Mouse (Mus musculus) intestine, embryonic 16.5 days (tissue): ENCODE results near the gene Mtfr1l. TPM values are rescaled to one million over a fixed set of nuclear protein-coding genes. Genes with fewer than 3 reads are reported as not detected.

Experiments
- ATAC-seq: fragments of 200-750 bp; cut with Nextera tagmentation; 2 replicates; pipeline ENCODE4 v1.8.0; 2017; ENCODE audit warnings: moderate TSS enrichment, moderate library complexity
- H3K27ac ChIP-seq: fragments of 300-500 bp; sonication (generic); 2 replicates; pipeline ENCODE4 v1.5.1; 2014; ENCODE audit warnings: mild to moderate bottlenecking, low read length
- H3K27me3 ChIP-seq: fragments of 300-500 bp; sonication (generic); replicated peaks from 2 replicates; pipeline ENCODE4 v1.6.1; 2014; ENCODE audit warnings: low read length, control low read depth, mixed read lengths; ENCODE audit not compliant: control insufficient read depth, insufficient read depth
- H3K36me3 ChIP-seq: fragments of 300-500 bp; sonication (generic); 2 replicates; pipeline ENCODE4 v1.6.1; 2014; ENCODE audit warnings: low read length, control low read depth; ENCODE audit not compliant: control insufficient read depth, insufficient read depth
- H3K4me1 ChIP-seq: fragments of 300-500 bp; sonication (generic); 2 replicates; pipeline ENCODE4 v1.6.1; 2014; ENCODE audit warnings: low read length, control low read depth, mixed read lengths; ENCODE audit not compliant: control insufficient read depth, insufficient read depth
- H3K4me2 ChIP-seq: fragments of 300-500 bp; sonication (generic); 2 replicates; pipeline ENCODE4 v1.6.1; 2014; ENCODE audit warnings: low read depth, low read length, control low read depth
- H3K4me3 ChIP-seq: fragments of 300-500 bp; sonication (generic); 2 replicates; pipeline ENCODE4 v1.5.1; 2014; ENCODE audit warnings: mild to moderate bottlenecking, low read length
- H3K9ac ChIP-seq: fragments of 300-500 bp; sonication (generic); 2 replicates; pipeline ENCODE4 v1.6.1; 2014; ENCODE audit warnings: low read depth, low read length
- H3K9me3 ChIP-seq: fragments of 300-500 bp; sonication (generic); 2 replicates; pipeline ENCODE4 v1.6.1; 2016; ENCODE audit warnings: low read length, control low read depth; ENCODE audit not compliant: control insufficient read depth
- WGBS: fragments of 180-500 bp; shearing (Covaris S2); extraction: QIAGEN DNeasy Blood & Tissue Kit; methylation state at CpG from one replicate; pipeline ENCODE4 v1.1.7; 2014; 5-methylcytosine and 5-hydroxymethylcytosine counted together
- polyA plus RNA-seq: library from polyadenylated mRNA; unstranded; fragments of >200 nt; fragmentation: Nextera tagmentation; extraction: Ambion mirVana; gene quantifications from 2 replicates; pipeline ENCODE4 v1.2.1, GENCODE M21; 2015

The Mtfr1l gene
- polyA plus RNA-seq, 1 experiment from 2014 or later: 97.1 TPM

DNA sequence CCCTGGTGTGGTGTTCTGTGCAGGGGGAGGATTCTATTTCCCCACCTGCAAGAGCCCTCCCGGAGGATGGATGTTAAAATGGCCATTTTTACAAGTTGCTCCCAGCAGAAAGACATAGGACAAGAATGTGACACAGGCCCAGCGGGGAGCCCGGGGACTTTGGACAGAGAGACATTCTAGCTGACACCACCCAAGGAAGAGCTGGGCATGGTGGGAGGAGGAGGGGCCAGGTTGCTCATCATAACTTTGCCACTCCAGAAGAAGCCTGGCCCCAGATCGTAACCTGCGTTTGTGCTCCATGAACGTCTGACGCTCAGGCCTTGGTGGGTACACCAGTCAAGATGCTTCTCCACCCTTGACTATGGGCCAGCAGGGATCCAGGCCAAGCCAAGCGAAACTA is 25.5 kb upstream of the Mtfr1l start:
- H3K9me3 ChIP-seq: no peaks in the 10 kb centered on the region; the same call in 1 of the 2 replicates
- H3K27ac ChIP-seq: no peak overlapping the region
- peaks cover 2% of the 10 kb centered on the region; the same call in 1 of the 2 replicates for H3K36me3 ChIP-seq
- H3K4me1 ChIP-seq: 0 out of 2 replicates have a peak, but pooled peaks cover 6% of the 10 kb centered on the region
- ATAC-seq: peak; percentile 64; the same call in 1 of the 2 replicates
- H3K4me2 ChIP-seq: no peak overlapping the region
- no peak overlapping the region for H3K4me3 ChIP-seq
- no peak overlapping the region for H3K9ac ChIP-seq
- WGBS: 78% methylated on average over 8 of the region's 8 CpGs
- H3K27me3 ChIP-seq: no peaks in the 10 kb centered on the region

GRCm38 (mm10) chr4:134559154-134559553 is 24.0 kb upstream of the Mtfr1l start:
- Histone ChIP-seq H3K9me3 (no peaks in the 10 kb centered on the region), H3K4me1 (0 out of 2 replicates have a peak, but pooled peaks cover 6% of the 10 kb centered on the region)
- 76% methylated on average over 7 of the region's 7 CpGs for WGBS

DNA sequence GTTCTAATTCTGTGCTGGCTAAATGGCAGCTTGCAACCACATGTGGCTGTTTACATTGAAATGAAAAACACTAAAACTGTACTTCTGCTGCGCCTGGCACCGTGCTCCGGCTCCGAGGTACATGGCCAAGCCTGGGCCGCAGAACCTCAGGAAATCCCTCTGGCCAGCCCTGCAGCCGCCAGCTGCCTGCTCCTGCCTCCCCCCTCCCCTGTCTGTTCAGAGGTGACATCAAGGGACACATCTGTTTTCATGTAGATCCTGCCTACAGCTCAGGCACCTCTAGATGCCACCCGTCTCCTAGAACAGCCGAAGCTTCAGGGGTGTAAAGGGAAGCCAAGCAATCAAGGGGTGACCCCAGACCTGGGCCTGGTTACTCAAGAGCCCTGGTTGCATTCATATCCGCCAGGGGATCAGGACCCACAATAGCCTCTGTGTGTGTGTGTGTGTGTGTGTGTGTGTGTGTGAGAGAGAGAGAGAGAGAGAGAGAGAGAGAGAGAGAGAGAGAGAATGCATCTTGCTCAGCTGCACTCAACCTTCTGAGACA is 23.5 kb upstream of the Mtfr1l start:
- no peak overlapping the region for H3K9ac ChIP-seq
- H3K4me2 ChIP-seq: no peak overlapping the region
- no peaks in the 10 kb centered on the region for H3K27me3 ChIP-seq
- ATAC-seq: no peak
- no peaks in the 10 kb centered on the region for H3K36me3 ChIP-seq
- H3K27ac ChIP-seq: no peak overlapping the region
- 0 out of 2 replicates have a peak, but pooled peaks cover 6% of the 10 kb centered on the region for H3K4me1 ChIP-seq
- no peaks in the 10 kb centered on the region for H3K9me3 ChIP-seq
- WGBS: 64% methylated on average over 9 of the region's 9 CpGs
- H3K4me3 ChIP-seq: no peak overlapping the region

More at GRCm38 (mm10) chr4:134559154-134559553, 24.0 kb upstream of the Mtfr1l start:
- Histone ChIP-seq H3K9ac (no peak overlapping the region), H3K36me3 (no peaks in the 10 kb centered on the region), H3K27me3 (no peaks in the 10 kb centered on the region), H3K27ac (no peak overlapping the region), H3K4me2 (no peak overlapping the region), H3K4me3 (no peak overlapping the region)
- ATAC-seq: no peak

- 0 out of 2 replicates have a peak, but pooled peaks cover 6% of the 10 kb centered on the region for H3K4me1 ChIP-seq
- no peak overlapping the region for H3K4me2 ChIP-seq
- ATAC-seq: no peak
- WGBS: 14% methylated on average over 16 of the region's 16 CpGs
- H3K27me3 ChIP-seq: no peaks in the 10 kb centered on the region
- H3K36me3 ChIP-seq: no peaks in the 10 kb centered on the region
- H3K9ac ChIP-seq: no peak overlapping the region
- H3K4me3 ChIP-seq: no peak overlapping the region
- peak overlapping the region; percentile 8; the same call in 1 of the 2 replicates for H3K27ac ChIP-seq
- H3K9me3 ChIP-seq: no peaks in the 10 kb centered on the region
Measured at GRCm38 (mm10) chr4:134557626-134558249, 22.6 kb upstream of the Mtfr1l start.

GRCm38 (mm10) chr4:134555956-134556580 is 20.9 kb upstream of the Mtfr1l start:
- no peak overlapping the region for H3K4me2 ChIP-seq

DNA sequence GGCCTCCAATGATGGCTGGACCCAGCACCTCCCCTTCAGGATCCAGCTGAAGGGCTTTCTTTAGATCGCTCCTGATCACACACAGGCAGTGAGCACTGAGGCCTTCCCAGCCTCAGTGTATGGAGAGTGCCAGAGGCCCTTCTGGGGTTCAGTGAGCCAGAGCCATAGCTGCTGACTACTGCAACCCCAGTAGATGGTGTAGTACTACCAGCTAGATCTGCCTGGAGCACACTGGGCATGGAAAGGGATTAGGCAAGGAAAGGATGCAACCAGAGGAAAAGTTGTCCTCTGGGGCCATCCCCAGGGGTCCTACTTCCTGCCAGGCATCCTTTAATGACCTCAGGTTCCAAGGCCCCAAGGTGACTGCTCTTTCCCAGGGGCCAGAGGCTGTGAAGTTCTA is 18.4 kb upstream of the Mtfr1l start:
- H3K4me1 ChIP-seq: peaks cover 12% of the 10 kb centered on the region
- H3K27me3 ChIP-seq: no peaks in the 10 kb centered on the region

More at GRCm38 (mm10) chr4:134555956-134556580, 20.9 kb upstream of the Mtfr1l start:
- whole genome bisulfite sequencing: 66% methylated on average over 8 of the region's 8 CpGs
- Histone ChIP-seq H3K4me3 (no peak overlapping the region), H3K36me3 (no peaks in the 10 kb centered on the region), H3K27ac (no peak overlapping the region), H3K27me3 (no peaks in the 10 kb centered on the region), H3K4me1 (peaks cover 8% of the 10 kb centered on the region), H3K9ac (no peak overlapping the region), H3K9me3 (no peaks in the 10 kb centered on the region)
- no peak for ATAC-seq

GRCm38 (mm10) chr4:134551494-134552316 is 16.5 kb upstream of the Mtfr1l start, which contains the start of gene Selenon:
Gene Selenon (minus strand): TSS chr4:134552166.
- Histone ChIP-seq H3K27me3 (no peaks in the 10 kb centered on the region), H3K36me3 (peaks cover 12% of the 10 kb centered on the region)
- under 1% methylated on average over 64 of the region's 67 CpGs for WGBS

More for the DNA sequence above, 18.4 kb upstream of the Mtfr1l start:
- Histone ChIP-seq H3K27ac (no peak overlapping the region), H3K4me2 (no peak overlapping the region), H3K9ac (no peak overlapping the region), H3K9me3 (peaks cover 6% of the 10 kb centered on the region; the same call in 1 of the 2 replicates), H3K4me3 (no peak overlapping the region), H3K36me3 (peaks cover 12% of the 10 kb centered on the region)
- ATAC-seq: no peak
- WGBS: 86% methylated on average over 1 of the region's 1 CpGs

DNA sequence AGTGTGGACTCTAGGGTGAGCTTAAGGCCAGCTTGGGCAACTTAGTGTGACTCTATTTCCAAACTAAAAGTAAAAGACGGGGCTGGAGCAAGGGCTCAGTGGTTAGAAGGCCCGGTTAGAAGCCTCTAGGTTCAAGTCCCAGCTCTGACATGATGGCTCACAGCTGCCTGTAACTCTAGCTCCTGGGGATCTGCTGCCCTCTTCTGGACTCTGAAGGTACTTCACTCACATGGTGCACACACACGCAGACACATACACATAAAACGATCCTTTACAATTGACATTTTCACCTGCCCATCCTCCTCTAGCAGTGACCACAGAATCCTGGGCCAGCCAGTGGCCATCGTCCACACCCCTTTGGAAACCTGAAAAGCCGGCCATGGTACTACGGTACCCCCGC is 14.7 kb upstream of the Mtfr1l start:
- Histone ChIP-seq H3K4me2 (no peak overlapping the region), H3K27ac (no peak overlapping the region), H3K36me3 (peaks cover 12% of the 10 kb centered on the region), H3K4me1 (peaks cover 13% of the 10 kb centered on the region), H3K27me3 (no peaks in the 10 kb centered on the region), H3K9ac (no peak overlapping the region), H3K9me3 (peaks cover 6% of the 10 kb centered on the region; the same call in 1 of the 2 replicates), H3K4me3 (no peak overlapping the region)
- ATAC-seq: no peak
- 97% methylated on average over 8 of the region's 8 CpGs for WGBS

More at GRCm38 (mm10) chr4:134551494-134552316, 16.5 kb upstream of the Mtfr1l start, which contains the start of gene Selenon:
- peak within 1 kb of the TSS; percentile 90 for H3K4me2 ChIP-seq
- ATAC-seq: peak; percentile 92
- H3K9ac ChIP-seq: peak within 1 kb of the TSS; percentile 93
- H3K27ac ChIP-seq: peak within 1 kb of the TSS; percentile 77
- H3K4me3 ChIP-seq: peak within 1 kb of the TSS; percentile 81
- peaks cover 13% of the 10 kb centered on the region for H3K4me1 ChIP-seq
- H3K9me3 ChIP-seq: peaks cover 6% of the 10 kb centered on the region; the same call in 1 of the 2 replicates
